Mouse (Mus musculus) forebrain, embryonic 10.5 days (tissue): ENCODE results near the gene Mbd6. TPM values are rescaled to one million over a fixed set of nuclear protein-coding genes. Genes with fewer than 3 reads are reported as not detected.

Experiments used
- DNase-seq: peaks from one replicate; pipeline ENCODE4 v3.0.0-alpha.2; 2017; ENCODE audit warnings: low spot score; ENCODE audit errors: extremely low spot score
- H3K27ac ChIP-seq: fragments of 300-500 bp; sonication (generic); 2 replicates; pipeline ENCODE4 v1.5.1; 2016; ENCODE audit warnings: mild to moderate bottlenecking
- H3K27me3 ChIP-seq: fragments of 300-500 bp; sonication (generic); 2 replicates; pipeline ENCODE4 v1.6.1; 2016; ENCODE audit warnings: mild to moderate bottlenecking; ENCODE audit not compliant: poor library complexity, severe bottlenecking
- H3K36me3 ChIP-seq: fragments of 300-500 bp; sonication (generic); replicated peaks from 2 replicates; pipeline ENCODE4 v1.6.1; 2016; ENCODE audit warnings: mild to moderate bottlenecking, moderate library complexity
- H3K4me1 ChIP-seq: fragments of 300-500 bp; sonication (generic); 2 replicates; pipeline ENCODE4 v1.6.1; 2016
- H3K4me3 ChIP-seq: fragments of 300-500 bp; sonication (generic); 2 replicates; pipeline ENCODE4 v1.5.1; 2016; ENCODE audit warnings: mild to moderate bottlenecking, moderate library complexity
- H3K9me3 ChIP-seq: fragments of 300-500 bp; sonication (generic); 2 replicates; pipeline ENCODE4 v1.6.1; 2016; ENCODE audit warnings: mild to moderate bottlenecking, moderate library complexity
- WGBS: fragments of 180-500 bp; shearing (Covaris S2); methylation state at CpG from one replicate; pipeline ENCODE4 v1.1.7; 2016; 5-methylcytosine and 5-hydroxymethylcytosine counted together
- polyA plus RNA-seq: library from polyadenylated mRNA; unstranded; fragments of >200 nt; fragmentation: Nextera tagmentation; extraction: Ambion mirVana; gene quantifications from 2 replicates; pipeline ENCODE4 v1.2.1, GENCODE M21; 2016

The Mbd6 gene
- polyA plus RNA-seq, 1 experiment from 2014 or later, result 9.1 TPM

DNA sequence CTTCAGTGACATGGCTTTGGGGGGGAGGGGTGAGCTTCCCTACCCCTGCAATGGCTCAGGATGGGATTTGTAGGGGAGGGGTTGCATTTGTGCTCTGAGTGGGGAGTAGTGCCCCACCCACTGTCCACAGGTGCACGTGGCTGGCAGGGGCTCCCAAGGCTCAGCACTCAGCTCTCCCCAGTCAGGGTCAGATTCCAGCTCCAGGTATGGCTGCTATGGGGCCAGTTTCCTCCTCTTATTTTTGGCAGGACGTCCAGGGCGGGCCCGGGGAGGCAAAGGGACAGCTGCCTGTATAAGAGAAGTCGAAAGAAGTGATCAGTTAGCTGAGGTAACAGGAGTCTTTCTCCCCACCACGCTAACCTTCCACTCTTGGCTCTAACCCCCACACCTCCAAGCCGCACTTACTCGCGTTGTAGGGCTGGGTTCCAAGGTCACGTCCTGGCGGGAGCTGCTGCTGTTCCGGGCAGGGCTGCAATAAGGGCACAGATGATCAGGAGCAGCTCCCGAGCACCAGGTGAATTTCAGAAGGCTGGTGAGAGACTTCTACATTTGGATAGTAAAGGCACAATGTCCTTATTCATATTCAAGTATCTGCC lies 6.1 kb downstream of the Mbd6 start:
- peaks cover 34% of the 10 kb centered on the region for H3K4me1 ChIP-seq
- no peaks in the 10 kb centered on the region for H3K9me3 ChIP-seq
- H3K4me3 ChIP-seq, result no peak overlapping the region
- no peak for DNase-seq
- peaks cover 100% of the 10 kb centered on the region for H3K36me3 ChIP-seq
- H3K27me3 ChIP-seq, result no peaks in the 10 kb centered on the region
- 0 out of 2 replicates have a peak overlapping the region, but pooled peaks have one; percentile 44 for H3K27ac ChIP-seq
- 88% methylated on average over 13 of the region's 13 CpGs for WGBS

DNA sequence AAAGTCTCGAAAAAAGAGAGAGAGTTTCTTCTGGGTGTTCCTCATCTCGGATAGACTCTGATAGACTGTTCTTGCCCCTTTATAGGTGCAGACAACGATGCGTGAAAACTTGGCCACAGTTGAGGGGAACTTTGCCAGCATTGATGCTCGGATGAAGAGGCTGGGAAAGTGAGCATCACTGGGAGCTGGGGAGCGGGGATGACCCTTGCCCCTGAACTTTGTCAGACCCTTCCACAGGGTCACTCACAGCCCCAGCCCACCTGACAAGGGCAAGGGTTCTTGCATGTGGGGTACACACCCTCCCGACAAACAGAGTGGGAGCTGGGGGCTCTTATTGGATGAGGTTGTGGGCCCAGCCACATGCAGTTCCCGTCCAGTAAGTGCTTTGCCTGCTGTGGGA lies 7.5 kb downstream of the Mbd6 start:
- H3K27me3 ChIP-seq, result no peaks in the 10 kb centered on the region
- no peak overlapping the region for H3K4me3 ChIP-seq
- no peaks in the 10 kb centered on the region for H3K9me3 ChIP-seq
- H3K27ac ChIP-seq, result no peak overlapping the region
- DNase-seq, result no peak
- 91% methylated on average over 8 of the region's 8 CpGs for WGBS
- peaks cover 20% of the 10 kb centered on the region for H3K4me1 ChIP-seq
- H3K36me3 ChIP-seq, result peaks cover 100% of the 10 kb centered on the region

DNA sequence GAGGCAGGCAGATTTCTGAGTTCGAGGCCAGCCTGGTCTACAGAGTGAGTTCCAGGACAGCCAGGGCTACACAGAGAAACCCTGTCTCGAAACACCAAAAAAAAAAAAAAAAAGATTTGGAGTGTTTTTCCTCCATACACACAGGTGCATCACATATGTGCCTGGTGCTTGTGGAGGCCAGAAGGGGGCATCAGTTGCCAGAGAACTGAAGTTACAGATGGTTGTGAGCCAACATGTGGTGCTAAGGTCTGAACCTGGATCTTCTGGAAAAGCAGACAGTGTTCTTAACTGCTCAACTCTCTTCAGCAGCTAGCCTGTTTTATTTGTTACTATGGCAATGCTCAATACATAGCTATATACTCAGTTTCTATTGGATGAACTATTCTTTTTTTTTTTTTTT lies 9.1 kb downstream of the Mbd6 start:
- WGBS, result 88% methylated on average over 2 of the region's 2 CpGs

DNA sequence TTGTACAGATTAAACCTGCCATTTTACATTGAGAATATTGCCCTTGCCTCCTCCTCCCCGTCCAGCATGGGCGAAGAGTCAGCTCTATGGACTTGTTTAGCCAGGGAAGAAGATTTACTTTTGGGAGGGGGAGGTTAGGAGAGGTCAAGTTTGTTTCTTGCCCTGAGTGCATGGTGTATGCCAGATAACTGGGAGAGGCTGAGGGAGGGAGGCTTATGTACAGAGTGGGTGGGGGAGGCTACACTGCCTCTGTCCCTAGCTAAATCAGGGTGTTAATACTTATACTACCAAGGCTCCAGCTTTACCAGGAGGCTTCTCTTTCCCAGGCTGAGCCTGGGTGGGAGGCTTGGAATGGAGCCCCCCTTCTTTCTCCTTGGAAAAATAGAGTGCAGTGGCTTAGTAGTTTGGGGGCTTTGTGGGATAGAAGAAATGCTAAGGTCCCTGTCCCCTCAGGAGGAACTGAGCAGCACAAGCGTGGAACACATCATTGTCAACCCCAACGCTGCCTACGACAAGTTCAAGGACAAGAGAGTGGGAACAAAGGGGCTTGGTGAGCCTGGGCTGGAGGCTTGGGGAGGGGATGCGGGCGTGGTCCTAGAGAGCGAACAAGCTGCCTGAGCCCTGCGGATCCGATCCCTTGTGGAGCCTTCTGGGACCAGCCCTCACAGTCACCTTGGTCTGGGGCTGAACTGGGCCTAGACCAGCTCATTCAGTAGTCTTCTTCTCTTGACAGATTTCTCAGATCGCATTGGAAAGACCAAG lies 14.4 kb downstream of the Mbd6 start:
- no peaks in the 10 kb centered on the region for H3K27me3 ChIP-seq
- WGBS, result 92% methylated on average over 11 of the region's 11 CpGs
- H3K27ac ChIP-seq, result no peak overlapping the region
- no peak for DNase-seq
- 0 out of 2 replicates have a peak, but pooled peaks cover 7% of the 10 kb centered on the region for H3K4me1 ChIP-seq
- H3K9me3 ChIP-seq, result no peaks in the 10 kb centered on the region
- no peak overlapping the region for H3K4me3 ChIP-seq
- peaks cover 97% of the 10 kb centered on the region for H3K36me3 ChIP-seq

More for the DNA sequence above, 9.1 kb downstream of the Mbd6 start:
- DNase-seq, result no peak
- Histone ChIP-seq H3K9me3 (no peaks in the 10 kb centered on the region), H3K27ac (no peak overlapping the region), H3K4me1 (peaks cover 5% of the 10 kb centered on the region), H3K4me3 (no peak overlapping the region), H3K36me3 (peaks cover 100% of the 10 kb centered on the region), H3K27me3 (no peaks in the 10 kb centered on the region)

DNA sequence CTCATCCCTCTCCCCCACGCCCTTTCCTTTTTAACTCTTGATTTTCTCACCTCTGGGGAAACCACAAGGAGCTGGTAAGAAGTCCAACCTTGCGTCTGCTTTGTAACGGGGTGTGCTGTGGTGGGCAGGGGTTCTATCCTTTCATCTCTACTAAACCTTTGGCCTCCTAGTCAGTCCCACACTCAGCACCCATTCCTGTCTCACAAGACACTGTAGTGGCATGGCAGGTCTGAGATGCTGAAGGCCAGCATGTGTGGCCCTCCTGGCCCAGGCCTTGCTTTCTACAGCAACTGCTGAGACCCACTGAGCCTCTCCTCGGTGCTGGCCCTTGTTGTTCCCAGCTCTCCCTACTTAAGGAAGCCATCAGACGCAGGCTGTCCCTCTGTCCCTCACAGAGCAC lies 16.4 kb downstream of the Mbd6 start:
- DNase-seq, result no peak
- peaks cover 17% of the 10 kb centered on the region for H3K4me1 ChIP-seq
- H3K27me3 ChIP-seq, result no peaks in the 10 kb centered on the region
- H3K9me3 ChIP-seq, result no peaks in the 10 kb centered on the region
- H3K36me3 ChIP-seq, result peaks cover 93% of the 10 kb centered on the region
- H3K4me3 ChIP-seq, result no peak overlapping the region
- H3K27ac ChIP-seq, result no peak overlapping the region
- WGBS, result 89% methylated on average over 5 of the region's 5 CpGs

DNA sequence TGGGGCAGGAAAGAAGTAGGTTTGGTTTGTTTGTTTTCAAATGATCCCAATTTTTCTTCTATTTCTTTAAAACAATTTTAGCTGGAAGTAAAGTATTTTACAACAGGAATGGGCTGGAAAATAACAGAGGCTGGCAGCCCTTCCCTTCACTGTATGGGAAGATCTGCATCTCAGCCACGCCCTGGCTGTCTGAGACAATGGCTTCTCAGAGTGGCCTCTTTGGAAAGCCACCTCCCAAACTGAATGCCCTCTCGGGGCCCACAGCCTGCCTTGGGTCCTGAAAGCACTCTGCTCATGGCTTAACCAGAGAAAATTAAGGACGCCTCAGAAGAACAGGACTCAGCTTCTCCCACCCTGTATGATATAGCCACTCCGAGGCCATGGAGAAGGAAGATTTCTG lies 18.9 kb downstream of the Mbd6 start:
- Histone ChIP-seq H3K27ac (0 out of 2 replicates have a peak overlapping the region, but pooled peaks have one; percentile 13), H3K27me3 (peaks cover 3% of the 10 kb centered on the region), H3K4me1 (peaks cover 31% of the 10 kb centered on the region), H3K4me3 (no peak overlapping the region; the same call in 1 of the 2 replicates), H3K9me3 (no peaks in the 10 kb centered on the region), H3K36me3 (peaks cover 68% of the 10 kb centered on the region)
- DNase-seq, result no peak
- WGBS, result 81% methylated on average over 4 of the region's 4 CpGs

DNA sequence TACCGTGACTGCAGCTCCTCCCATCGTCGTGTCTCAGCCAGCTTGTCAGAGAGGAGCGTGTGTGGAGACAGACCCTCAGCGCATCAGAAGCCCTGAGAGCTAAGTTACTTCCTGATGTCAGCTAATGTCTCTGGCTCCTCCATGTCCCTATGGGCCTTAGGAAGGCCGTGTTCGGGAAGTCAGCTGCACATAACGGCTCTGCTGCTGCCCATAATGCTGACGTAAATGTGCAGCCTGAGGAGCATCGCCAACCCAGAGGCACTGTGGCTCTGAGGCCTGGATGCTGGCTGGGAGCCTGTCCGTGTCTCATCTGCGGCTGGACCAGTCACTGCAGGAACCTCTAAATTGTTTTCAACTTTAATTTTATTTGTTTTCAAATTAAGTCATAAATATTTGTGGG lies 19.8 kb downstream of the Mbd6 start:
- 90% methylated on average over 12 of the region's 12 CpGs for WGBS
- H3K4me3 ChIP-seq, result no peak overlapping the region
- H3K27ac ChIP-seq, result no peak overlapping the region
- H3K36me3 ChIP-seq, result peaks cover 59% of the 10 kb centered on the region
- H3K27me3 ChIP-seq, result peaks cover 12% of the 10 kb centered on the region
- H3K9me3 ChIP-seq, result no peaks in the 10 kb centered on the region
- peaks cover 31% of the 10 kb centered on the region for H3K4me1 ChIP-seq
- no peak for DNase-seq

DNA sequence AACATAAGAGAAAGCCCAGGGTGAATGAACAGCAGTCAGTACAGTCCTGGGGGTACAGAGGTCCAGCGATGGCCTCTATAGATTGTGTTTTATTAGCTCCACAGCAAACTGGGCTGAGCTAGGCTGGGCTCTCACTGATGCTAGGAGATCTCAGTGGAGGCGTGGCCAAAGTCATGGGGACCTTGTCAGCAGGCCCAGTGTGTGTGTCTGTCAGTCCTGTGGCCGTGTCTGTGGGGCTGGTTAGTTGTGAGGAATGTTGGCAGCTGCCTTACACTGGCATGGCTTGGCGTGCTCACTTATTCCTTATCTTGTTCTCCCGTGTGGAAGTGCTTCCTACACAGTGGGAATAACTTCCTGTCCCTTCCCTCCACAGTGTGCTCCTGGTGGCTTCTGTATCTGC lies 20.4 kb downstream of the Mbd6 start:
- Histone ChIP-seq H3K27me3 (peaks cover 18% of the 10 kb centered on the region), H3K4me1 (peaks cover 30% of the 10 kb centered on the region), H3K27ac (no peak overlapping the region), H3K9me3 (no peaks in the 10 kb centered on the region), H3K36me3 (peaks cover 54% of the 10 kb centered on the region), H3K4me3 (no peak overlapping the region)
- 87% methylated on average over 5 of the region's 5 CpGs for WGBS
- no peak for DNase-seq

DNA sequence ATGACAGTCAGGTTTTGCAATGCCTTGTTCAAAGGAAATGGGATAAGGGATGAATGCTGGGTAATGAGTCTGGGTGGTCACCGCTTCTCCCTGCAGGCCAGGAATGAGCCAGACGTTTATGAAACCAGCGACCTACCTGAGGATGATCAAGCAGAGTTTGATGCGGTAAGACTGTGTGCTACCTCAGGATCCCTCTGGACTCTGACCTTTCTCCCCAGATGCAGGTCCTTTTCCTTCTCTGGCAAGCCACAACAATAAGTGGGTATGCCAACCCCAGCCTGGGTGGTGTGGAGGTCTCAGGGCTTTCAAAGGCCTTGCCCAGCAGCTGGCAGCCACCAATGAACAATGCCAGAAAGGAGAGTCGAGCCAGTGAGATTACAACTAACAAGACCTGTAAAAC lies 21.5 kb downstream of the Mbd6 start:
- Histone ChIP-seq H3K36me3 (peaks cover 44% of the 10 kb centered on the region), H3K4me1 (peaks cover 38% of the 10 kb centered on the region), H3K4me3 (peak overlapping the region; percentile 99), H3K27me3 (peaks cover 29% of the 10 kb centered on the region), H3K27ac (peak overlapping the region; percentile 98), H3K9me3 (no peaks in the 10 kb centered on the region)
- DNase-seq, result no peak
- WGBS, result 81% methylated on average over 5 of the region's 5 CpGs

DNA sequence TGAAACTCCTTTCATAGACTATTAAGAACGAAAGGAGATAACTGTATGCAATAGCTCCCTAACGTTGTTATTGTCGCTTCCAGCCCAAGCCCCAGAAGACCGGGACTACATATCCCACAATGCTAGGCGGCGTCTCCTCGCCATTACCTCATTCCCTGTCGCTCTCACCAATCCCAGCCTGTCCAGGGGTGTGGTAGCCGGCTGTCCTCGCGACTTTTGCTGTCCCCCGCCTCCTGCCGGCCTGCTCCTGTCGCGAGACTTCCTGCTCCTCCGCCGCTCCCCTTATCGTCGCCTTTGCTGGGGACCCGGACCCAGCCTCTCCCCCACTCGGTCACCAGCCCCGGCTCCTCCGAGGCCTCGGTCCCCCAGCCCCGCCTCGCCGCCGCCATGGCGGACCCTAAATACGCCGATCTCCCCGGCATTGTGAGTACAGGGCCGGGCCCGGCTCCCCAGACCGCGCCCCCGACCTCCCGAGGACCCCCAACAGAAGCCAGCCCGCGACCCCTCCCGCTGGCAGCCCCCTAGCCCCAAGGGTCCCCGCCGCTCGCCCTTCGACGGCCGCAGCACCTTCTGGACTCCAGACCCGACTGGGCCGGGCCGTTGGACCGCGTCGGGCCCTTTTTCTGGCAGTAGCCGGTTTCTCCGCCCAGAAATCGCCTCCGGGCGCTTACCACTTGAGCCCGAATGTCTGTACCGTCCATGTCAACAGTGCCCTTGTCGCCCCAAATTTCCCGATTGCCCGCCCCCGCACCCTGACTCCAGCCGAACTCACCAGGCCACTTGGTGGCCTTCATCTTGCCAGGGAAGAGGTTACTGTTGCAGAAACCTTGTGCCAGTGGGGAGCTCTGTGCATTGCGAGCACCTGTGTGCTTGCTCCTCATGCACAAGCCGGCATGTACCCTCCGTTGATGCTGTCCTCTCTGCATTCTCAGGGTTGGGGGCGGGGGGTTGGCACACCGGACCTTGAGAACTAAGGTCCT lies 22.4 kb downstream of the Mbd6 start, which contains the start of gene Dctn2:
Gene Dctn2, plus strand, starts transcription at position 257 of the 980 bp plus-strand sequence.
- Histone ChIP-seq H3K27me3 (peaks cover 38% of the 10 kb centered on the region), H3K9me3 (no peaks in the 10 kb centered on the region), H3K4me1 (peaks cover 43% of the 10 kb centered on the region), H3K36me3 (peaks cover 34% of the 10 kb centered on the region), H3K4me3 (peak within 1 kb of the TSS; percentile 99), H3K27ac (peak within 1 kb of the TSS; percentile 98)
- peak; percentile 96 for DNase-seq
- WGBS, result under 1% methylated on average over 70 of the region's 70 CpGs

DNA sequence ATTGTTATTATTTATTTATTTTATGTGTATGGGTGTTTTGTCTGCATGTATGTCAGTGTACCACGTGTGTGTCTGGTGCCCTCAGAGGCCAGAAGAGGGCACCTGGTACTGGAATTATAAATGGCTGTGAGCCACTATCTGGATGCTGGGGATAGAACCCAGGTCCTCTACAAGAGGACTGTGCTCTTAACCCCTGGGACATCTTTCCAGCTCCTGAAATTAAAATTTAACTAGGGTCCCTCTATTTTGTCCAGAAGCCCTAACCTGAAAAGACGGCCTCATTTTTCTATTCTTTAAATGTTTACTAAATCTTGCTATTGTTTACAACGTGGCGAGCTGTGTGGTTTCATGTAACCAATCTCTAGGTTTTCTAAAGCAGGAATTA lies 23.1 kb downstream of the Mbd6 start:
- Histone ChIP-seq H3K27me3 (peaks cover 45% of the 10 kb centered on the region), H3K4me3 (peak overlapping the region; percentile 99), H3K27ac (peak overlapping the region; percentile 98), H3K36me3 (peaks cover 28% of the 10 kb centered on the region), H3K9me3 (no peaks in the 10 kb centered on the region), H3K4me1 (peaks cover 43% of the 10 kb centered on the region)
- WGBS, result 25% methylated on average over 4 of the region's 4 CpGs
- no peak for DNase-seq

DNA sequence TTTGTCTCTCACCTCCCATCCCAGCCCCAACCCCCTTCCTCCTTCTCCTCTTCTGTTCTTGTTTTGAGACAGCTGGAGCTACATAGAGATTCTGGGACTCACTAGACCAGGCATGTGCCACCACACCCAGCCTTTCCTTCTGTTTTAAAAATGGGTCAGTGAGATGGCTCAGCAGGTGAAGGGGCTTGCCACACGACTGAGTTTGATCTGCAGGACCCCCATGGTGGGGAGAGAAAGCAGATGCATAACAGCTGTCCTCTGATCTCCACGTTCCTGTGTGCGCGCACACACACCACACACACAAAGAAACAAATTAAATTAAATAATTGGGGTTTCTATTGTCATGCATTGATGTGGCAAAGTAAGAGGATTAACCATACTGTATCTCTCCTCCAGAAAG lies 23.8 kb downstream of the Mbd6 start:
- H3K9me3 ChIP-seq, result no peaks in the 10 kb centered on the region
- H3K27me3 ChIP-seq, result peaks cover 47% of the 10 kb centered on the region
- H3K36me3 ChIP-seq, result peaks cover 20% of the 10 kb centered on the region
- no peak overlapping the region for H3K4me3 ChIP-seq
- DNase-seq, result no peak
- no peak overlapping the region for H3K27ac ChIP-seq
- WGBS, result 68% methylated on average over 4 of the region's 4 CpGs
- peaks cover 41% of the 10 kb centered on the region for H3K4me1 ChIP-seq
